Mouse (Mus musculus): ENCODE measurements around the gene Atxn2. TPM values are rescaled to one million over a fixed set of nuclear protein-coding genes. Genes with fewer than 3 reads are reported as not detected.
"Not testable (repeated sequence)": the region's sequence is repeated elsewhere in the genome, so short reads cannot be mapped to it uniquely, and the experiment has no call there.

Atxn2 gene
- polyA plus RNA-seq, 1 experiment = 12.2 TPM

DNA sequence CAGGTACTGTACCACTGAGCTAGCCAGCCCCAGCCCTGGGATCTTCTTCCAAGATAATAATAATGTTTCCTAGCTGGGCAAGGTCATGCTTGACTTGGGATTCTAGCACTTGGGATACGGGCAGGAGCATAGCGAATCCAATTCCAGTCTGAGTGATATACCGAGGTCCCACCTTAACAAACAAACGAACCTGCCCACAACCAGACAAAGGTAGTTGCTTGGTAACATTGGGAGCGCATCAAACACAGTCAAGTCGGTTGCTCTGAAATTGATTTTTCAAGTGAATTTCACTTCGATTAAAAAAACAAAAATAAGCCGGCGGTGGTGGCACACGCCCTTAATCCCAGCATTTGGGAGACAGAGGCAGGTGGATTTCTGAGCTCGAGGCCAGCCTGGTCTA lies 135.2 kb downstream of the Atxn2 start:
- Histone ChIP-seq H3K4me3 (replicated peaks) (no peak overlapping the region), H3K27me3 (ENCODE audit: control insufficient read depth) (peaks cover 55% of the 10 kb centered on the region), H3K9me3 (ENCODE audit: control insufficient read depth, low read length) (no peaks in the 10 kb centered on the region), H3K36me3 (ENCODE audit: control insufficient read depth) (no peaks in the 10 kb centered on the region; the same call in 1 of the 2 replicates), H3K4me1 (ENCODE audit: control insufficient read depth) (peaks cover 49% of the 10 kb centered on the region)
- TF ChIP-seq TAL1 (IDR thresholded peaks at IDR 0.05; ENCODE audit: low read length) (no peak), GATA1 (IDR thresholded peaks at IDR 0.05; ENCODE audit: low read length) (no peak)

- not testable (repeated sequence) for H3K36me3 ChIP-seq (ENCODE audit: control insufficient read depth); H3K4me3 ChIP-seq (replicated peaks); H3K9me3 ChIP-seq (ENCODE audit: control insufficient read depth, low read length)
- Histone ChIP-seq H3K27me3 (ENCODE audit: control insufficient read depth) (peaks cover 50% of the 10 kb centered on the region), H3K4me1 (ENCODE audit: control insufficient read depth) (peaks cover 43% of the 10 kb centered on the region)
These were observed 136.1 kb downstream of the Atxn2 start for GRCm38 (mm10) chr5:121847269-121847668.

DNA sequence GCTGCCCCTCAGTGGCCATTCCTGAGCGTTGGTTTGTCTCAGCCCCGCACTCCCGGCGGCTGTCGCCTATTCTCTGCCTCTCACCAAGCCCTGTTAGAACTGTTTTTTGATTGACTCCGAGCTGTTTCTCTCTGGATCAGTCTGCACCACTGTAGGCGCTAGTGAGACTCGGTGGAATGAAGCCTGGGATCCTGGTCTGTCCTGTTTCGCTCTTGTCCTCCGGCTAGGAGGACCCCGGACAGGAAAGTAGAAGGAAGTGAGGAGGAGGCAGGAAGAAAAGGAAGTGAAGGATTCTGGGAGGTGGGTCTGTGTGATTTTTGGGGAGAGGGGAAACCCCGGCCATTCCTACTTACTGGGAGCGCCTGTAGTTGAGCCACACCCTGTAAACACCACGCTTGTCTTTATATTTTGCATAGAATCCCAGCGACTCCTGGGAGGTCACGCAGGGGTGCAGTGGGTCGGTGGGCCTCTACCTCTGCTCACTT lies 136.9 kb downstream of the Atxn2 start:
- Histone ChIP-seq H3K4me3 (replicated peaks) (peak overlapping the region; percentile 86), H3K27me3 (ENCODE audit: control insufficient read depth) (peaks cover 42% of the 10 kb centered on the region), H3K9me3 (ENCODE audit: control insufficient read depth, low read length) (no peaks in the 10 kb centered on the region), H3K4me1 (ENCODE audit: control insufficient read depth) (peaks cover 35% of the 10 kb centered on the region), H3K36me3 (ENCODE audit: control insufficient read depth) (peaks cover 16% of the 10 kb centered on the region)
- no peak for TF ChIP-seq GATA1 (IDR thresholded peaks at IDR 0.05; ENCODE audit: low read length)
- no peak for TF ChIP-seq TAL1 (IDR thresholded peaks at IDR 0.05; ENCODE audit: low read length)

GRCm38 (mm10) chr5:121848743-121849142 lies 137.6 kb downstream of the Atxn2 start, which contains the start of gene Pheta1:
Gene Pheta1 (plus strand): TSS chr5:121848984.
- H3K36me3 ChIP-seq (ENCODE audit: control insufficient read depth) = peaks cover 20% of the 10 kb centered on the region
- H3K4me3 ChIP-seq (replicated peaks) = peak within 1 kb of the TSS; percentile 86
- H3K4me1 ChIP-seq (ENCODE audit: control insufficient read depth) = peaks cover 29% of the 10 kb centered on the region
- H3K27me3 ChIP-seq (ENCODE audit: control insufficient read depth) = peaks cover 36% of the 10 kb centered on the region
- H3K9me3 ChIP-seq (ENCODE audit: control insufficient read depth, low read length) = no peaks in the 10 kb centered on the region
- TF ChIP-seq GATA1 (IDR thresholded peaks at IDR 0.05; ENCODE audit: low read length) (no peak), TAL1 (IDR thresholded peaks at IDR 0.05; ENCODE audit: low read length) (no peak)

- Histone ChIP-seq H3K4me3 (replicated peaks) (peak overlapping the region; percentile 86), H3K36me3 (ENCODE audit: control insufficient read depth) (peaks cover 20% of the 10 kb centered on the region), H3K4me1 (ENCODE audit: control insufficient read depth) (peaks cover 29% of the 10 kb centered on the region), H3K27me3 (ENCODE audit: control insufficient read depth) (peaks cover 26% of the 10 kb centered on the region), H3K9me3 (ENCODE audit: control insufficient read depth, low read length) (no peaks in the 10 kb centered on the region)
- TF ChIP-seq TAL1 (IDR thresholded peaks at IDR 0.05; ENCODE audit: low read length) (no peak), GATA1 (IDR thresholded peaks at IDR 0.05; ENCODE audit: low read length) (no peak)
These were observed 138.6 kb downstream of the Atxn2 start for GRCm38 (mm10) chr5:121849478-121850349.

- Histone ChIP-seq H3K27me3 (ENCODE audit: control insufficient read depth) (no peaks in the 10 kb centered on the region), H3K4me1 (ENCODE audit: control insufficient read depth) (peaks cover 19% of the 10 kb centered on the region)
- TF ChIP-seq GATA1 (IDR thresholded peaks at IDR 0.05; ENCODE audit: low read length) (no peak), TAL1 (IDR thresholded peaks at IDR 0.05; ENCODE audit: low read length) (no peak)
These were observed 142.4 kb downstream of the Atxn2 start for GRCm38 (mm10) chr5:121853368-121854051.

DNA sequence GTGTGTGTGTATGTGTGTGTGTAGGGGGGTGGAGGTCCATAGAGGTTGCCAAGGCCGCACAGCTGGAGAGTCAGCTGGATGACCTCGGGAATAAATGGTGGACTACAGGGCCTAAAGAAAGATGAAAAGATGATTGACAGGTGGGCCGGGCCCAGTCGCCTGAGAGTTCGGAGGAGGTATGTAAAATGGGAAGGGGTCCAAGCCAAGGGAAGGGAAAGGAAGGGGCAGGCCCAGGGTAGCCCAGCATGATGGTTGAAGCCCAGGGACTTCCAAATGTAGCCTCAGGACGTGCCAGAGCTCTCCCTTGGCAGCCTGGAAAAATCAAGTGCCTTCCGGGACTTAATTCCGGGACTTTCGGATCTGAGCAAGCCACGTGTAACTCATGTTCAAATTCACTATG lies 143.6 kb downstream of the Atxn2 start:
- Histone ChIP-seq H3K4me3 (replicated peaks) (no peak overlapping the region), H3K9me3 (ENCODE audit: control insufficient read depth, low read length) (no peaks in the 10 kb centered on the region), H3K27me3 (ENCODE audit: control insufficient read depth) (no peaks in the 10 kb centered on the region), H3K36me3 (ENCODE audit: control insufficient read depth) (peaks cover 20% of the 10 kb centered on the region), H3K4me1 (ENCODE audit: control insufficient read depth) (peaks cover 9% of the 10 kb centered on the region)
- TF ChIP-seq TAL1 (IDR thresholded peaks at IDR 0.05; ENCODE audit: low read length) (no peak), GATA1 (IDR thresholded peaks at IDR 0.05; ENCODE audit: low read length) (no peak)

More at GRCm38 (mm10) chr5:121853368-121854051, 142.4 kb downstream of the Atxn2 start:
- H3K36me3 ChIP-seq (ENCODE audit: control insufficient read depth) = peaks cover 20% of the 10 kb centered on the region
- H3K4me3 ChIP-seq (replicated peaks) = no peak overlapping the region
- no peaks in the 10 kb centered on the region for H3K9me3 ChIP-seq (ENCODE audit: control insufficient read depth, low read length)

GRCm38 (mm10) chr5:121856740-121857139 lies 145.6 kb downstream of the Atxn2 start:
- Histone ChIP-seq H3K9me3 (ENCODE audit: control insufficient read depth, low read length) (no peaks in the 10 kb centered on the region), H3K36me3 (ENCODE audit: control insufficient read depth) (peaks cover 16% of the 10 kb centered on the region), H3K27me3 (ENCODE audit: control insufficient read depth) (no peaks in the 10 kb centered on the region), H3K4me1 (ENCODE audit: control insufficient read depth) (no peaks in the 10 kb centered on the region), H3K4me3 (replicated peaks) (no peak overlapping the region)
- TF ChIP-seq GATA1 (IDR thresholded peaks at IDR 0.05; ENCODE audit: low read length) = no peak
- TF ChIP-seq TAL1 (IDR thresholded peaks at IDR 0.05; ENCODE audit: low read length) = no peak

- H3K36me3 ChIP-seq (ENCODE audit: control insufficient read depth) = peaks cover under 1% of the 10 kb centered on the region
- TF ChIP-seq TAL1 (IDR thresholded peaks at IDR 0.05; ENCODE audit: low read length) (no peak), GATA1 (IDR thresholded peaks at IDR 0.05; ENCODE audit: low read length) (no peak)
- no peaks in the 10 kb centered on the region for H3K27me3 ChIP-seq (ENCODE audit: control insufficient read depth)
- no peaks in the 10 kb centered on the region for H3K4me1 ChIP-seq (ENCODE audit: control insufficient read depth)
- no peaks in the 10 kb centered on the region for H3K9me3 ChIP-seq (ENCODE audit: control insufficient read depth, low read length)
- H3K4me3 ChIP-seq (replicated peaks) = no peak overlapping the region
These were observed 147.3 kb downstream of the Atxn2 start for GRCm38 (mm10) chr5:121858427-121858826.

All from erythroblast, embryonic 14.5 days (primary cell).